Mouse (Mus musculus) bone marrow macrophage, adult 2 months (primary cell): ENCODE results near the gene Gipr. TPM values are rescaled to one million over a fixed set of nuclear protein-coding genes. Genes with fewer than 3 reads are reported as not detected.

Experiments
- H3K27ac ChIP-seq: 2 replicates; pipeline ENCODE4 v1.5.1; 2012; ENCODE audit warnings: low read depth, low read length; ENCODE audit not compliant: insufficient read depth
- H3K4me1 ChIP-seq: 2 replicates; pipeline ENCODE4 v1.6.1; 2012; ENCODE audit warnings: low read length; ENCODE audit not compliant: control insufficient read depth, insufficient read depth
- H3K4me3 ChIP-seq: 2 replicates; pipeline ENCODE4 v1.5.1; 2012; ENCODE audit warnings: mild to moderate bottlenecking, low read length, moderate library complexity; ENCODE audit not compliant: insufficient read depth
- CTCF ChIP-seq: IDR thresholded peaks from 2 replicates; pipeline ENCODE4 v1.5.1; 2012; ENCODE audit warnings: low read depth, mild to moderate bottlenecking, low read length, moderate library complexity
- POLR2A ChIP-seq: IDR thresholded peaks from 2 replicates; pipeline ENCODE4 v1.6.1; 2012; ENCODE audit warnings: mild to moderate bottlenecking, low read depth, low read length, borderline replicate concordance
- polyA plus RNA-seq: library from polyadenylated mRNA; stranded (reverse); fragments of >200 nt; gene quantifications from 2 replicates; pipeline ENCODE4 v1.2.4, GENCODE M21; 2012; ENCODE audit not compliant: missing spikeins, insufficient read depth, insufficient read length

Gipr gene
- polyA plus RNA-seq, 1 experiment: not detected

DNA sequence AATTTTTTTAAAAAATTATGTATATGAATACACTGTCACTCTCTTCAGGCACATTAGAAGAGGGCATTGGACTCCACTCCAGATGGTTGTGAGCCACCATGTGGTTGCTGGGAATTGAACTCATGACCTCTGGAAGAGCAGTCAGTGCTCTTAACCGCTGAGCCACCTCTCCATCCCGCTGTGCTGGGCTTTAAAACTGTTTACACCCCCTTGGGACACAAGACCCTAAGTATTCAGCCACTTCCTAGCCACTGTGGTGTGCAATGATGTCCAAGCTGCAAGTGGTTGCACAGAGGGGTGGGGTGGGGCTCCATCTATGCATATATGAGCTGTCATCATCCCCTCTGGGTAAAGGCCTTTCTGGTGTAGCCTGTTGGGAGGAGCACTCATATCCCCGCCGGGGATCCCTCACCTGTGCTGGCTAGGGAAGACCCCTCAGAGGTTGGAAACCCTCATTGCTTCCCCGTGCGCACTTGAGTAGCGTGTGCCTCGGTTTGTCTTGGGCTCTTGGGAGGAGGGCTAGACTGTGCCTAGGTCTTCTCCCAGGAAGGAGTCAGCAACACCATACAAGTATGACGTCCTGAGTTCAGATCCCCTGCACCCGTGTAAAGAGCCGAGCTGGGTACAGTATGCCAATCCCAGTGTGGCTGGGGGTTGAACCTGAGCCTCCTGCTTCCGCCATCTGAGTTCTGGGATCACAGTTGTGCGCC lies 42.4 kb upstream of the Gipr start:
- Histone ChIP-seq H3K4me3 (no peak overlapping the region), H3K4me1 (peaks cover 7% of the 10 kb centered on the region), H3K27ac (no peak overlapping the region)
- TF ChIP-seq CTCF (no peak), POLR2A (no peak)

DNA sequence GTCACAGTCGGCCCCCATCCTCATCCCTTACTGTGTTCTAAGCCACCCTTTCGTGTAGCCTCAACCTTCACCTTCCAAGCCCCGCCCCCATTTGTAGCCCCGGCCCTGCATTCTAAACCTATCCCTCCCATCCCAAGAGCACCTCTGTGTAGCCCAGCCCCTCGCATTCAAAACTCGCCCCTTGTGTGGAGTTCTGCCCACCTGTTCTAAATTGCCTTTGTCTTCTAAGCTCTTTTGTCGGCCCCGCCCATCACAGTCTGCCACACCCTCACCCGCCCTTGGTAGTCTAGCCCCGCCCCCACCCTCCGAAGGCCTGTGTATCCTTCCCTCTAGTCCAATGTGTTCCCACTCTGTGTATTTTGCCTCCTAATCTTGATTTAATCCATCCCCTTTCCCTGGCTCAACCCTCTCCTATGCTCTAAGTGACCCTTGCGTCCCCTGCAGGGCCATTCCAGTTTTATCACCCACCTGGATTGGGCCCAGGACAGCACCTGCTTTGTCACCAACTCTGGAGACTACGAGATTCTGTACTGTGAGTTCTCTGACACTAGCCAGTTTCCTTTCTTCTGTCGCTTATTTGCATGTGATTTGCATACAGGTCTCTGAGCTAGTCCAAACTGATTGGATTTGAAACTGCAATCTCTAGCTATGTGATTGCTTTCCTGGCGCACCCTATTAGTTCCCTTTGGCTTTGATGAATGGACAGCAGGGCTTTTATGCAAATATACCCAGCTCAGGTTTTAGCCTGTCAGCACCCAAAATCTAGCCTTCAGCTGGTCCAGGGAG lies 36.3 kb upstream of the Gipr start:
- no peak overlapping the region for H3K27ac ChIP-seq
- H3K4me1 ChIP-seq: peaks cover 13% of the 10 kb centered on the region
- no peak overlapping the region for H3K4me3 ChIP-seq
- TF ChIP-seq POLR2A (no peak), CTCF (no peak)

DNA sequence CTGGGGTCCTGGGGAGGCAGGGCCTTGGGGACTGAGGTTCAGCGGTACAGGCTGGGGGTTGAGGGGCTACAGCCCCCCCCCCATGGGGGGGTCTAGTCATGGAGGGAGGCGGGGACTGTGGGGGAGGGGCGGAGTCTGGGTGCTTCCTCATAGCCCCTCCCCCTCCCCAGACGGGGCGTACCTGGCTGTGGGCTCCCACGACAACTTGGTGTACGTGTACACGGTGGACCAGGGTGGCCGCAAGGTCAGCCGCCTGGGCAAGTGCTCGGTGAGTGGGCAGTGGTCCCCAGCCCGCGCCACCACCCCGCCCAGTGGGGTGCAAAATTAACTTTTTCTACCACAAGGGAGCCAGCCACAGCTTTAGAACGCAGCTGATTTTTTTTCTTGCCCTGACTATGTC lies 35.7 kb upstream of the Gipr start:
- Histone ChIP-seq H3K4me1 (peaks cover 13% of the 10 kb centered on the region), H3K4me3 (no peak overlapping the region), H3K27ac (no peak overlapping the region)
- TF ChIP-seq POLR2A (no peak), CTCF (no peak)

DNA sequence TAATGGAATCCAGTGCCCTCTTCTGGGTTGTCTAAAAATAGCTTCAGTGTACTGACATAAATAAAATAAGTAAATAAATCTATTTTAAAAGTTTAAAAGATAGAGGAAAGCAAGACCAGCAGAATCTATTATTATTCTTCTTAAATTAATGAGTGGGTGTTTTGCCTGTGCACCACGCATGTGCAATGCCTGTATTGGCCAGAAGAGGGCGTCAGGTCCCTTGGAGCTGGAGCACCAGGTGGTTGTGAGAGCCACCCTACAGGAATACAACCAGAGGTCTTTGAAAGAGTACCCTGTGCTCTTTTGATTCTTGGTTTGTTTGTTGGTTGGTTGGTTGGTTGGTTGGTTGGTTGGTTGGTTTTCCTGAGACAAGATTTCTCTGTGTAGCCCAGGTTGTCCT lies 32.1 kb upstream of the Gipr start:
- Histone ChIP-seq H3K4me1 (peaks cover 6% of the 10 kb centered on the region), H3K4me3 (no peak overlapping the region), H3K27ac (no peak overlapping the region)
- TF ChIP-seq POLR2A: no peak
- peak; percentile 65 for TF ChIP-seq CTCF

DNA sequence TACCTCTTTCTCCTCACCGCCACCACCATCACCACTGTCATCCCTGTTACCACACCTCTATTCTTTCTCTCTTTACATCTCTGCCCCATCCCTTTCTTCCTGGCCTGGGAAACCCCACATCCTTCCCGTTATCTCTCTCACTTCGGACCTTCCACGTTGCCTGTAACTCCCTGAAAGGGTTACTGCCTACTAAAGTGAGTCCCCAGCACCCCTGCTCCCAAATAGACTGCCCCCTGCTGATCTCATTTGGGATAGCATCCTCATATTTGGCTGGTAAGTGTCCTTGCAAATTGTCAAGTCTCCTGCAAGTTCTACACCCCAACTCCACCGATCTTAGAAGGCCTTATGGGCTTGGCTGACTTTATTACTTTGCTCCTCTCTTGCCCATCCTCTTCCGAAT lies 30.7 kb upstream of the Gipr start:
- Histone ChIP-seq H3K27ac (no peak overlapping the region), H3K4me3 (no peak overlapping the region), H3K4me1 (no peaks in the 10 kb centered on the region)
- no peak for TF ChIP-seq POLR2A
- TF ChIP-seq CTCF: peak; percentile 50

DNA sequence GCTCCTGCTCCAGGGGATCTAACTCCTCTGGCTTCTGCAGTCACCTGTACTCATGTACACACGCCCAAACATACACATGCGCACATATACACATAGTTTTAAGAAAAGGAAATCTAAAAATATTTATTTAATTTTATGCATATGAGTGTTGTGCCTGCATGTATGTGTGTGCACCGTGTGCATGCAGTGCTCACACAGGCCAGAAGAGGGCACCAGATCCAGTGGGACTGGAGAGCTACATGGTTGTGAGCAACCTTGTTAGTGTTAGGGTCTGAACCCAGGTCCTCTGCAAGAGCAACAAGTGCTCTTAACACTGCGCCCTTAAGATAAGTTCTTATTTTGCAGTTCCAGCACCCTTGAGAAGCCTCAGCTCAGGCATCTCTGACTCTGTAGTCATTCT lies 28.7 kb upstream of the Gipr start:
- no peaks in the 10 kb centered on the region for H3K4me1 ChIP-seq
- TF ChIP-seq POLR2A: no peak
- no peak overlapping the region for H3K4me3 ChIP-seq
- H3K27ac ChIP-seq: no peak overlapping the region

DNA sequence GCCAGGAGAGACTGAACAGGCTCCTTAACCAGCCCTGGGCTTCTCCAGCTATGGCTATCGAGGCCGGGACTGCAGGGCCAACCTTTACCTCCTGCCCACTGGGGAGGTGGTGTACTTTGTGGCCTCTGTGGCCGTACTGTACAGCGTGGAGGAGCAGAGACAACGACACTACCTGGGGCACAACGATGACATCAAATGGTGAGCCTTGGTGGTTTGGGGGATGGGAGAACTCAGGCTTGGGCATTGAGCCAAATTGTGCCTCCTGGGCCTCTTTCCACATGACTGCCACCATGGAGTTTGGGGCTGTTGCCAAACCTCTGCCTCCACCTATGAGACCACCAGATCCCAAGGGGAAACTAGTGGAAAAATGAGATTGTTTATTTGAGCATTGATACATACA lies 18.8 kb upstream of the Gipr start:
- Histone ChIP-seq H3K4me1 (peaks cover 12% of the 10 kb centered on the region; the same call in 1 of the 2 replicates), H3K4me3 (no peak overlapping the region), H3K27ac (no peak overlapping the region)
- TF ChIP-seq CTCF (no peak), POLR2A (no peak)

DNA sequence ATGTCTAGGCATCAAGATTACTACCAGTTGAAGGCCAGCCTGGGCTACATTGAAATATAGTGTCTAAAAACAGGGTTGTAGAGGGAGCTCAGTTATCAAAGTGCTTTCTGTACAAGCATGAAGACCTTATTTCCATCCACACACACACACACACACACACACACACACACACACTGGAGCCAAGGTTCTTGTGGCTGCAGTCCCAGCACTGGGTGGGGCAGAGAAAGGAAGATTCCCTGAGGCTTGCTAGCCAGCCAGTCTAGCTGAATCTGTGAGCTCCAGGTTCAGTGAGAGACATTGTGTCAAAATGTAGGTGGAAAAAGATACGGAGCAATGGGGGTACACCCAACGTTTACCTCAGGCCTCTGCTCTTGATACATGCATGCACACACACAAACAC lies 18.3 kb upstream of the Gipr start:
- no peak overlapping the region for H3K4me3 ChIP-seq
- TF ChIP-seq POLR2A: no peak
- no peak for TF ChIP-seq CTCF
- H3K27ac ChIP-seq: no peak overlapping the region
- peaks cover 14% of the 10 kb centered on the region for H3K4me1 ChIP-seq

DNA sequence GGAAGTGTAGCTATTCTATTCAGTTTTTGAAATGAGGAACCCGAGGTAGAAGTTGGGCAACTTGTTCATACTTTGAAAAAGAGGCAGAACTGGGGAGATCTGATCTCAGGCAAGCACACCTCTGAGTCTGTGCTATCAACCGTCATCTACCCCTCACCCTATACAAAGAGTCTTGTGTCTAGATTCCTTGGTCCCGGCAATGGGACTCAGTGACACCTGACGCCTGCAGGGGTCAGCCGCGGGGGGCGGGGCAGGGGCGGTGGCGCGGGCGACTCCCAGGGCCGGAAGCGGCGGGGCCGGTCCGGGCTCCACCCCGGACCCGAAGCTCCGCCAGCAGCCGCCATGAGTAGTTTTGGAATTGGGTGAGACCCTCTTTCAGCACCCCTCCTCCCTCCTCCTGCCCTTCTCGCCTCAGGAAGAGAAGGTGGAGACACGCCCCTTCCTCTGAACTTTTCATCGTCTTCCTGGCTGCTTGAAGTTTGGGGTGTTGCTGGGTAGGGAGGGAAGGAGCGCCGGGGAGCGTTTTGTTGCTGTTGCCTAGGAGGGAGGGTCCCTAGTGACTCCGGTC lies 15.0 kb upstream of the Gipr start:
- TF ChIP-seq POLR2A (no peak), CTCF (no peak)
- Histone ChIP-seq H3K4me1 (peaks cover 17% of the 10 kb centered on the region), H3K27ac (peak overlapping the region; percentile 38), H3K4me3 (peak overlapping the region; percentile 87)

DNA sequence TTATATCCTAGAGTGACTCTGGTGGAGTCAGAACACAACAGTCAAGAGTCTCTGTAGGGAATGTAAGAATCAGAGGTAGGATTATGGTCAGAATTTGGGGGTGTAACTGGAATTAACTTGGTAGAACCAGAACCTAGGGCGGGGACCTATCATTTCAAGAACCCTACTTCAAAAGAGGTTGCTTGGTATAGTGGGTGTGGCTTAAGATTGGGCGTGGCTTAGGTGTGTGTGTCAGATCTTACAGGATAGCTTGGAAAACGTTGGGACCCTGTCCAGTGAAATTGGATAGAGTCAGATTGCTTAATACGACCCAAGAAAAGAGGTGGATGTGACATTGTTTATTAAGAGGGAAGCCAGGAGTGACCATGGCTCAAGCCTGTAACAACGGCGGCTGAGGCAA lies 14.0 kb upstream of the Gipr start:
- H3K4me1 ChIP-seq: peaks cover 20% of the 10 kb centered on the region
- H3K27ac ChIP-seq: no peak overlapping the region
- TF ChIP-seq CTCF (no peak), POLR2A (no peak)
- no peak overlapping the region for H3K4me3 ChIP-seq
